7 mouse cellular contexts compared by ENCODE assay signal in genomic region chr4:97611251-97611847, GRCm38 (mm10).
DNase-seq lines count a peak whose midpoint lies in the region; ATAC-seq lines count a peak whose summit lies in the region.

No protein-coding gene starts in this region.

- H3K9me3 ChIP-seq in limb, embryonic 13.5 days, result no peaks in the 10 kb centered on the region

- no peak overlapping the region for H3K4me3 ChIP-seq in limb, embryonic 13.5 days

- peak overlapping the region; percentile 84 for H3K27ac ChIP-seq in limb, embryonic 13.5 days

- ATAC-seq in frontal cortex, adult (ENCODE audit: low TSS enrichment), result peak; percentile 89
- ATAC-seq in limb, embryonic 13.5 days (ENCODE audit: low FRiP score, low read depth), result peak; percentile 90

- 39% methylated on average over 11 of the region's 11 CpGs for whole genome bisulfite sequencing in limb, embryonic 13.5 days

- no peaks in the 10 kb centered on the region for H3K36me3 ChIP-seq in limb, embryonic 13.5 days

- peaks cover 43% of the 10 kb centered on the region for H3K4me1 ChIP-seq in limb, embryonic 13.5 days

- H3K4me2 ChIP-seq in limb, embryonic 13.5 days (replicated peaks), result peak overlapping the region; percentile 38

- no peaks in the 10 kb centered on the region for H3K27me3 ChIP-seq in limb, embryonic 13.5 days

- intact Hi-C loops in heart, postnatal 14 days (cut with DNase I), result no loop called here

- peak; percentile 18 for DNase-seq in MN1 (ENCODE audit: low spot score)
- DNase-seq in adipocyte (ENCODE audit: low spot score), result peak; percentile 21
- peak; percentile 75 to 83 for DNase-seq in heart, postnatal 14 days
- DNase-seq in right cerebral cortex, postnatal 4 days, result peak; percentile 77
- no peak for DNase-seq in kidney, adult 11 months

- H3K9ac ChIP-seq in limb, embryonic 13.5 days, result no peak overlapping the region
